ENCODE assay signal across 15 mouse cellular contexts in genomic region chr12:11276632-11277031, GRCm38 (mm10).
"Had no signal": no experiment of that assay in that cellular context is flagged by ENCODE, and none has a peak within 500 bp of the region (broad histone marks: within the 10 kb centered on the region; RNA-seq: fewer than 3 reads in every experiment).

No protein-coding gene starts in this region.

- ATAC-seq: intestine, embryonic 16.5 days; liver, postnatal 0 days; midbrain, embryonic 15.5 days had no signal

- H3K4me3 ChIP-seq: kidney, embryonic 15.5 days; limb, embryonic 12.5 days; liver, embryonic 13.5 days; lung, embryonic 15.5 days; midbrain, embryonic 10.5 days; midbrain, embryonic 15.5 days had no signal

- H3K27me3 ChIP-seq: kidney, embryonic 15.5 days; limb, embryonic 12.5 days; liver, embryonic 13.5 days; lung, embryonic 15.5 days; midbrain, embryonic 15.5 days had no signal

- DNase-seq: kidney, adult 2 months; kidney, postnatal 36 days; liver; liver, embryonic 13.5 days; liver, postnatal 0 days; right cerebral cortex, adult 18-20 months; right cerebral cortex, postnatal 25 days; thymus, adult 18-20 months; thymus, postnatal 25 days had no signal

- H3K9me3 ChIP-seq: kidney, embryonic 15.5 days; limb, embryonic 12.5 days; liver, embryonic 13.5 days; lung, embryonic 15.5 days; midbrain, embryonic 10.5 days; midbrain, embryonic 15.5 days had no signal

- H3K9ac ChIP-seq: kidney, embryonic 15.5 days; limb, embryonic 12.5 days; liver, embryonic 13.5 days; liver, postnatal 0 days; lung, embryonic 15.5 days; midbrain, embryonic 15.5 days had no signal

- H3K4me2 ChIP-seq: kidney, embryonic 15.5 days; limb, embryonic 12.5 days; liver, embryonic 13.5 days; lung, embryonic 15.5 days; midbrain, embryonic 15.5 days had no signal

- H3K27ac ChIP-seq: kidney, embryonic 15.5 days; limb, embryonic 12.5 days; liver, embryonic 13.5 days; lung, embryonic 15.5 days; midbrain, embryonic 10.5 days; midbrain, embryonic 15.5 days had no signal

- H3K4me1 ChIP-seq: kidney, embryonic 15.5 days; limb, embryonic 12.5 days; liver, embryonic 13.5 days; lung, embryonic 15.5 days; midbrain, embryonic 10.5 days; midbrain, embryonic 15.5 days had no signal
